Mouse (Mus musculus): Measurements from ENCODE around the gene Olfr1271.
"Not testable (repeated sequence)": the region's sequence is repeated elsewhere in the genome, so short reads cannot be mapped to it uniquely, and the experiment has no call there.

The Olfr1271 gene

GRCm38 (mm10) chr2:90270932-90271331 is at the start of gene Olfr1271:
Gene Olfr1271, minus strand, starts transcription at chr2:90271032.
- DNase-seq: no peak

- DNase-seq: no peak
These were observed 21.9 kb upstream of the Olfr1271 start, which contains the start of gene Olfr1272 for GRCm38 (mm10) chr2:90292741-90293140. Gene Olfr1272, minus strand, starts transcription at chr2:90292841.

- no peak for DNase-seq
These were observed 13.3 kb downstream of the Olfr1271 start, which contains the start of gene Olfr142 for GRCm38 (mm10) chr2:90257492-90257891. Gene Olfr142, minus strand, starts transcription at chr2:90257592.

- DNase-seq: not testable (repeated sequence)
These were observed 46.4 kb downstream of the Olfr1271 start, which contains the start of gene Olfr1506 for GRCm38 (mm10) chr2:90224393-90224792. Gene Olfr1506, minus strand, starts transcription at chr2:90224493.

Measured in thymus, adult 18-20 months (tissue).